Mouse (Mus musculus): ENCODE measurements around the gene Zfp93.

Gene Zfp93

DNA sequence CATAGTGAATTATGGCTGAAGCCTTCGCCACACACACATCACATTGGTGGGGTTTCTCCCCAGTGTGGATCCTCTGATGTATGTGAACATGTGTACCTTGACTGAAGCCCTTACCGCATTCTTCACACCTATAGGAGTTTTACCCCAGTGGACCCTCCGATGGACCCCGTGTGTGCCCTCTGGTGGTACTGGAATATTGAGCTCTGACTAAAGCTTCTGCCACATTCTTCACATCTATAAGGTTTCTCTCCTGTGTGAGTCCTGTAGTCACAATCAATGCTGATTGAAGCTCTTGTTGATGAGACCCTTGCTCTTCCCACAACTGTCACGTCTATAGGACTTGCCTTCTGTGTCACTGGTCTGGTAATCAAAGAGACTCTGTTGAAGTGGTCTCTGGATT is 17.4 kb downstream of the Zfp93 start:
- in situ Hi-C loops (cut with MboI; ENCODE audit: low pct_unique_long_range_greater_than_20kb in 1 of 2, low sequenced_read_pairs in 2 of 2, unreplicated experiment in 1 of 2), result loop anchor here (5.0 to 25.0 kb wide), 3 partner anchors 133 to 325 kb away; partner anchors contain the start of genes Vmn1r180 (in 1 of the 2) and Vmn1r181 (in 1 of the 2)

- in situ Hi-C loops (cut with MboI; ENCODE audit: low pct_unique_long_range_greater_than_20kb in 1 of 2, low sequenced_read_pairs in 2 of 2, unreplicated experiment in 1 of 2), result loop anchor here (5.0 to 25.0 kb wide), 3 partner anchors 134 to 326 kb away; partner anchors contain the start of genes Vmn1r180 (in 1 of the 2) and Vmn1r181 (in 1 of the 2)
Measured at GRCm38 (mm10) chr7:24288512-24288911, 18.3 kb downstream of the Zfp93 start.

- in situ Hi-C loops (cut with MboI; ENCODE audit: low pct_unique_long_range_greater_than_20kb in 1 of 2, low sequenced_read_pairs in 2 of 2, unreplicated experiment in 1 of 2), result loop anchor here in 1 of 2 experiments (25.0 kb wide), 1 partner anchor 328 kb away; the partner anchor contains the start of genes Vmn1r180 and Vmn1r181
Measured at GRCm38 (mm10) chr7:24290106-24290693, 20.0 kb downstream of the Zfp93 start.

- in situ Hi-C loops (cut with MboI; ENCODE audit: low pct_unique_long_range_greater_than_20kb in 1 of 2, low sequenced_read_pairs in 2 of 2, unreplicated experiment in 1 of 2), result loop anchor here in 1 of 2 experiments (25.0 kb wide), 1 partner anchor 329 kb away; the partner anchor contains the start of genes Vmn1r180 and Vmn1r181
Measured at GRCm38 (mm10) chr7:24291387-24292090, 21.3 kb downstream of the Zfp93 start.

GRCm38 (mm10) chr7:24293061-24293851 is 23.0 kb downstream of the Zfp93 start:
- in situ Hi-C loops (cut with MboI; ENCODE audit: low pct_unique_long_range_greater_than_20kb in 1 of 2, low sequenced_read_pairs in 2 of 2, unreplicated experiment in 1 of 2), result loop anchor here in 1 of 2 experiments (25.0 kb wide), 1 partner anchor 331 kb away; the partner anchor contains the start of genes Vmn1r180 and Vmn1r181

DNA sequence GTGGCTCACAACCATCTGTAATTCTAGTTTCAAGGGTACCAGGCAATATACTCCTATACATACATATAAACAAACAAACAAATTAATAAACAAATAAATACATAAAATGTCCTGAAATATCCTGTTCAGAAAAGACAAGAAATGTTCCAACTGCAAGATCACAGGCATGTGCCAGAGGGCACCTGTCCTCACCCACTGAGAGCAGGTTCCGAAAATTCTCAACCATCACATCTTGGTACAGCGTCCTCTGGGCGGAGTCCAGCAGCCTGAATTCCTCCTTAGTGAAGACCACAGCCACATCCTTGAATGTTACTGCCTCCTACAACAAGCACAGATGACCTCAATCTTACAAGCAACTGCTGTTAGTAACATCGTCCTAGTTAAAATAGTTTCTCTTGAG is 24.5 kb downstream of the Zfp93 start:
- in situ Hi-C loops (cut with MboI; ENCODE audit: low pct_unique_long_range_greater_than_20kb in 1 of 2, low sequenced_read_pairs in 2 of 2, unreplicated experiment in 1 of 2), result loop anchor here in 1 of 2 experiments (25.0 kb wide), 1 partner anchor 332 kb away; the partner anchor contains the start of genes Vmn1r180 and Vmn1r181

DNA sequence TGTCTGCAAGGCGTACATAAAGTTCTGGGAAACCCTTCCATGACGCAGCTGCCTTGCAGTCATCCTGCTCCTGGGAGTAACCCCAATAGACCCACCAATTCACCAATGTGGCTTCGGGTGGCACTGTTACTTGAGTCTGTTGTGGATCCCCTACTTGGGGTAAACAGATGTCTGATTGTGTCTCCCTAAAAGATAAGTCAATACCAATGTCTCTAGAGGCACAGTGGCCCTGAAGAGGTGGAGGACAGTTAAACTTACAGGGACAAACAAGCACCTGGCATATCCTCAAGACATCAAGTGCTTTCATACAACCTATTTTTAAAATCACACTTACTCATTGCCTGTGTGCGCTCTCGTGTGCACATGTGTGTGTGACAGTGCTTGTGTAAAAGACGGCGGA is 25.2 kb downstream of the Zfp93 start:
- in situ Hi-C loops (cut with MboI; ENCODE audit: low pct_unique_long_range_greater_than_20kb in 1 of 2, low sequenced_read_pairs in 2 of 2, unreplicated experiment in 1 of 2), result loop anchor here in 1 of 2 experiments (25.0 kb wide), 1 partner anchor 333 kb away; the partner anchor contains the start of genes Vmn1r180 and Vmn1r181

GRCm38 (mm10) chr7:24296386-24296785 is 26.2 kb downstream of the Zfp93 start:
- in situ Hi-C loops (cut with MboI; ENCODE audit: low pct_unique_long_range_greater_than_20kb in 1 of 2, low sequenced_read_pairs in 2 of 2, unreplicated experiment in 1 of 2), result loop anchor here in 1 of 2 experiments (25.0 kb wide), 1 partner anchor 334 kb away; the partner anchor contains the start of genes Vmn1r180 and Vmn1r181

GRCm38 (mm10) chr7:24297361-24298095 is 27.3 kb downstream of the Zfp93 start:
- in situ Hi-C loops (cut with MboI; ENCODE audit: low pct_unique_long_range_greater_than_20kb in 1 of 2, low sequenced_read_pairs in 2 of 2, unreplicated experiment in 1 of 2), result loop anchor here in 1 of 2 experiments (25.0 kb wide), 1 partner anchor 335 kb away; the partner anchor contains the start of genes Vmn1r180 and Vmn1r181

- in situ Hi-C loops (cut with MboI; ENCODE audit: low pct_unique_long_range_greater_than_20kb in 1 of 2, low sequenced_read_pairs in 2 of 2, unreplicated experiment in 1 of 2), result loop anchor here in 1 of 2 experiments (25.0 kb wide), 1 partner anchor 336 kb away; the partner anchor contains the start of genes Vmn1r180 and Vmn1r181
Measured at GRCm38 (mm10) chr7:24298635-24298972, 28.4 kb downstream of the Zfp93 start.

DNA sequence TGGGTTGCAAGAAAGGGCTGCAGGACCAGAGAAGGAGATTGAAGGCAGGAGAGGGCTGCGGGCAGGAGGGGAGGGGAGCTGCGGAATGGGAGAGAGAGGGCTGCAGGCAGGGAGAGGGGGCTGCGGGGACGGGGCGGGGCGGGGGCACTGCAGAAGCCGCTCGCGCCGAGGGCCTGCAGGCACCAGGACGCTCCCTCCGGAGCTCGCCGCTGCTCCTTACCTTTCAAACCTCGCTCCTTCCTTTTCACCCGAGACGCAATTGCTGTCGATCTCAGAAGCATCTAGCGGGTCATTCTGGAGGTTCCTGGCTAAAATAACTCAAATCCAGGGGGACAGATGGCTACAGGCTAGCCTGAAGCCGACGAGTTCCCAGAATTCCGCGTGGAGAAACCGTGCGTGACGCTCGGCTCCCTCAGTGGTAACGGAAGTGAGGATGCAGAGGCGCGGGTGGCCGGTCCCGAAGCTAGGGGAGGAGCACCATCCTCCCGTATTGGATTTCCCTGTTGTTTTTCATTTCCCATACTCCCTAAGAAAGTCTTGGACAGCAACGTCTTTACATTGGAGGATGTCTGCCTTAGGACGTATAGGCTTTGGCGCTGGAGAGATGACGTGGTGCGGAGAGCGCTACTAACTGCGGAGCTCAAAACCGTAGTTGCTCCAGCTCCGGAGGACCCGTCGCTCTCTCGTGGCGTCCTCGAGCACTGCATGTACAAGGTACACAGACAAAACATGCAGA is 28.9 kb downstream of the Zfp93 start:
- in situ Hi-C loops (cut with MboI; ENCODE audit: low pct_unique_long_range_greater_than_20kb in 1 of 2, low sequenced_read_pairs in 2 of 2, unreplicated experiment in 1 of 2), result loop anchor here in 1 of 2 experiments (25.0 kb wide), 1 partner anchor 337 kb away; the partner anchor contains the start of genes Vmn1r180 and Vmn1r181

DNA sequence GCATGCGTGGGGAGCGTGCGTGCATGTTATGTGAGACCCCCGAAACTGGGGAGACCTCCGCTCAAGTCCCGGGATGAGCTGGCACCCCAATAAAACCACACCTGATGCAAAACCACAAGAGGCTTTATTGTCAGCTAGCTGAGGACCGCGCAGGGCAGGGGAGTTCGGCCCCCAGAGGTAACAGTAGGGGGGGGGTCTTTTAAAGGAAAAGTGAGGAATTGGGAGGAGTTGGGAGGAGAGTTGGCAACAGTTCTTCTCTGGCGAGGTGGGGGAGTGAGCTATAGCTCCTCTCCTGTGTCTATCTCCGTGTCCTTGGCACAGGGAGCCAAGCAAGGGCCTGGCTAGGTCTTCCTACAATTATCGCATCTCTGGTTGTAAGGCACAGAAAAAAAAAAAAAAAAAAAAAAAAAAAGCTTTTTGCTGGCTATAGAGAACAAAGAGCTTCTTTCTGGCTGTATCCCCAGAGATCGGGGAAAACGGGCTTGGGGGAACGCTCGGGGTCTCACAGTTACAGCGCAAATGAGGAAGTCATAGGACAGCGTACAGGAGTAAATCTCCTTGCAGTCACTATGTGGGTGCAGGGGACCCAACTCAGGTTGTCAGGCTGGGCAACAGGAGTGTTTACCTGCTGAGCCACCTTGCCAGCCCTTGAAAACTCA is 29.7 kb downstream of the Zfp93 start:
- in situ Hi-C loops (cut with MboI; ENCODE audit: low pct_unique_long_range_greater_than_20kb in 1 of 2, low sequenced_read_pairs in 2 of 2, unreplicated experiment in 1 of 2), result loop anchor here in 1 of 2 experiments (25.0 kb wide), 1 partner anchor 338 kb away; the partner anchor contains the start of genes Vmn1r180 and Vmn1r181

DNA sequence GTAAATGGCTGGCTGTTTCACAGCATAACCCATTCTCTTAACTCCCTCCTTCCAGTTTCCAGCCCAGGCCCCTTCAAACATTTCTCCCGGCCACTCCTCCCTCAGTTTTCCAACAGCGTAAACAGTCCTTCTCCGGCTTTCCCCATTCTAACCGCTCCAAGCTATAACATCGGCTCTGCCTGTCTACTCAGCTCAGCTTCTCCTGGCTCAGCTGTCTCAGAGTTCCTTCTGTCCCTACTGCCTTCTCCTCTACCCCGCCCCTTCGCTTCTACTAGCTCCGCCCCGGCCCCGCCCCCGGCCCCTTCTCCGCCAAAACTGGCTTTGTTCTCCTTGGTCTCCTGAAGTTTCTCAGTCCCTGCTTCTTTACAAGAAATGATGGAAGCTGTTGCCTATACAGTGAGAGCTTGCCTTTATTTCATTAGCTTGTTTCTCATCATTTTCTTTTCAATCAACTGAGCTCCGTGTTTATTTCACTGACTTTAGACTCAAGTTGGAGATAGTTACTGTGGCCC is 30.6 kb downstream of the Zfp93 start, which contains the start of gene Zfp61:
Gene Zfp61 (minus strand): TSS at position 462 of the 512 bp plus-strand sequence.
- in situ Hi-C loops (cut with MboI; ENCODE audit: low pct_unique_long_range_greater_than_20kb in 1 of 2, low sequenced_read_pairs in 2 of 2, unreplicated experiment in 1 of 2), result no loop called here

- in situ Hi-C loops (cut with MboI; ENCODE audit: low pct_unique_long_range_greater_than_20kb in 1 of 2, low sequenced_read_pairs in 2 of 2, unreplicated experiment in 1 of 2), result no loop called here
Measured at GRCm38 (mm10) chr7:24315726-24316566, 45.7 kb downstream of the Zfp93 start.

DNA sequence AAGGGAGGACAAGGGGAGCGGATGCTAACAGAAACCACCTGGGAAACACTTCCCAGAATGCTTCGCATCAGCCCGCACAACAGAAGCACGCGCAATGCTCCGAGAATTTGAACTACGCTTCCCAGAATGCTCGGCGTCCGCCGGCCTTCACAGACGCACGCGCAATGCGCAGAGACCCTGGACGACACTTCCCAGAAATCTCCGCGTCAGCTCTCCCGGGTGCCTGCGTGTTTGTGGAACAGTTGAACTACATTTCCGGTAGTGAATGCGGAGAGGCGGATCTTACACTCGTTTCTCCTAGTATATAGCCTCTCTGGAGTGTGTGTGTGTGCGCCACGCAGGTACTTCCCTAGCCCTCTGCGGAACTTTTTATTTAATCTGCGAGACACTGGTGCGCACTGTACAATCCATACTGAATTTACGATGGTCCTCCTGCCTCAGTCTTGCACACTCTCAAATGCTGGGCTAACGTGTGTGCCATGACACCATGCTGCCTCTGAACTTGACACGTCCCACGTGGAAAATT is 46.4 kb downstream of the Zfp93 start, which contains the start of gene Zfp94:
Gene Zfp94 (minus strand): TSS at position 100 of the 526 bp plus-strand sequence.
- in situ Hi-C loops (cut with MboI; ENCODE audit: low pct_unique_long_range_greater_than_20kb in 1 of 2, low sequenced_read_pairs in 2 of 2, unreplicated experiment in 1 of 2), result no loop called here

Data from mouse embryonic stem cell (cell line).